Mouse (Mus musculus) frontal cortex, postnatal 14 days (tissue): ENCODE results near the gene Iqcc.
A peak's percentile ranks its signal among the peaks of the same experiment; 100 is the strongest.

Experiments used
- DNase-seq, 2 experiments: peaks; one replicate each; pipeline ENCODE4 v3.0.0; 2022; ENCODE audit warnings: low spot score in 2 of 2

Iqcc gene

GRCm38 (mm10) chr4:129622120-129622802, 3.4 kb upstream of the Iqcc start:
- DNase-seq = no peak

GRCm38 (mm10) chr4:129621283-129621841, 2.5 kb upstream of the Iqcc start:
- no peak for DNase-seq

DNA sequence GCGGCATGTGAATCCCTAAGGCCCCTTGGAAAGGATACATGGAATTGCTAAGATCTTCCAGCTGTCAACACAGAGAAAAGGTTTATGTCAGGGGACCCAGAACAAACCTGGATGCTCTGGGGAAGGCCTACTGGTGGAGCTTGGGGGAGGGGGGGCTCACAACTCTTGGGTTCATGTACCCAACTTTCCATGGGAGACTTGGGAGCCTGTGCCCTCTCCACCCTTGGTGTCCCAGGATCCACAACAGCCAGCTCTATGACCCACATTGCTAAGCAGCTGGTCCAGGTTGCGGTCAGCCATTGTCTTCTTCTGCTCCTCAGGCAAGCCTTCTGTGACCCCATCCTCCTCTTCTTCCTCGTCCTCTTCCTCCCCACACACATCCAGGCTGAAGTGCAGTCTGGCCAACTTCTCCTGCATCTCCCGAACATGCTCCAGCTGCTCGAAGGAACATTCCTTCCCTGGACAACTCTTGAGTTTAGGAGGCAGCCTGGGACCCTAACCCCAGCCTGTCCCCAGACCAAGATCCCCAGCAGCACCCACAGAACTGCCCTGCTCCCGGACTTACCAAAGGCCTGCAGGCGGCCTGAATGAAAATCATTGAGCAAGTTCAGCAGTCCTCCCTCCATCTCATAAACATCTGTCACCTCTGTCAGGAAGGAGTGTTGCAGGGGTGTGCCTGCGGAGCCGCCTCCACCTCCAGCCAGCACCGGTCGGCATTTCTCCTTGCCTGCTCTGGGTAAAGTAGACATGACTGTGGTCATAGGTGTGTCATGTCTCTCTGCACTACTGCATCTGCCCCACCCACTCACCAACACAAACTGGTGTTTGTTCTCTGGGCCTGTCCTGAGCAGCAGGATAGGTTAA, 1.8 kb upstream of the Iqcc start:
- no peak for DNase-seq

GRCm38 (mm10) chr4:129618031-129618430, 868 bp downstream of the Iqcc start:
- DNase-seq = no peak

GRCm38 (mm10) chr4:129617121-129617641, 1.7 kb downstream of the Iqcc start:
- no peak for DNase-seq

DNA sequence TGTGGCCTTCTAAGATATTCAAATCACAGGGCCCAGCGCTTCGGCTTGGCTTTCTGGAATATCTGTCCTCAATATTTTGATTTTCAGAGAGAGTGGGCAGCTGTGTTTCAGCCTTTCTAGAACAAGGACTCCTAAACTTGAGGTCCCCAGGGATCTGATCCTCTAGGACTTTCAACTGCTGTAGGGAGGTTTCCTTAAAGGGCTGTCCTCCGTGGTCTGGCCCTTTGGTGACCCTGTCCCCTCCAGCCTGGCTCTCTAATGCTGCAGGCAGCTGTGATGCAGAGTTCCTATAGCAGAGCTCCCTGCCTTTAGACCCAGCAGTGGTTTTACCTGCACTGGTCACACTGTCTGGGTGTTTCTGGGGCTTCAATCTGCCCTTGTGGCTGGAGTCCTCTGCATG, 2.3 kb downstream of the Iqcc start:
- DNase-seq = no peak

GRCm38 (mm10) chr4:129615801-129616290, 3.1 kb downstream of the Iqcc start:
- DNase-seq = no peak

DNA sequence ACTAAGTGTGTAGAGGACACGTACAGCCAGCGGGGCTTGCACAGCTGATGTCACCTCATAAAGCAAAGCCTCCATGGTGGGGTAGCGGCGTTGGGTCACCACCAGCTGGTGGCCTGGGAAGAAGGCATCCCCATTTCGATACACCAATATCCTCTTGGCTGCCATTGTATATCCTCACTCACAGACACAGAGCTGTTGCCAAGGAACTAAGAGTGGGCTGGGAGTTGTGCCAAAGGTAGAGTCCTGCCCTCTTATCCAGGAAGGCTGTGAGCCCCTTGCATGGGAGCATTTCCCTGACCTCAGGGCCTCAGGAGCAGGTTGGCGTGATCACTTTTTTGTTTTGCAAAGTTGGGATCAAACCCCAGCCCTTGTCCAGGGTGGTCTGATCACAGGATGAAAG, 4.8 kb downstream of the Iqcc start, which contains the start of gene Dcdc2b:
Gene Dcdc2b, minus strand, starts transcription at position 165 of the 400 bp plus-strand sequence.
- DNase-seq = no peak

DNA sequence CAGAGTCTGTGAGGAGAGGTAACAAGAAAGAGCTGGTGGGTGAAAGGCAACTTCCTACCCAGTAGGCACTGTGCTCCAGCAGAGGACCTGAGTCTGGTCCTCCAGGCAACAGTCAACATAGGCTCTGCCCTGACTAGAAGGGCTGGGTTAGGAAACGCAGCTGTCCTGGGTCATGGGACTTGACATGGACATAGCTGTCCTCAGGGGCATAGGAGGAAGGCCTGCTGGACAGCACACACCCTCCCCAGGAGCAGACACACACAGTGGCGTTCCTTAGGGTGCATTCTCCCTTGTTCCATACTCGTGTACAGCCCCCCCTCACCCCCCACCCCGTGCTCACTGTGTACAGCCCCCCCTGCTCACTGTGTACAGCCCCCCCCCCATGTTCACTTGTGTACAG, 8.4 kb downstream of the Iqcc start:
- DNase-seq = no peak

DNA sequence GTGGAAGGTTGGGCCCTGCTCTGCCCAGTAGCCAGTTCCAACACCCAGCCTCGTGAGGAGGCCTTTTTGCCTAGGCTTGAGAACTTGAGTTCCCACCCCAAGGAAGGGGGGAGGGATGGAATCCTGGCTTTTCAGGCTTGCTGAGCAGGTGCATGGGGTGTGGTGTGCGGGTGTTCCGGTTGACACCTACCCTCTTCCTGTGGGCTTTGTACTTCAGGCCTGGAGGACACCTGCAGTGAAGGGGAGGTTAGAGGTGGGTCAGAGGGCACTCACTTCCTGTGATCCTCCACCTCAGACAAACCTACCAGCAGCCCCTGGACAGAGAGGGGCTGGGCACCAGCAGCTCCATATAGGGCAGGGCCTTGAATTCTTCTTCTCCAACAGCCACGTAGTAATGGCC, 8.9 kb downstream of the Iqcc start:
- no peak for DNase-seq

DNA sequence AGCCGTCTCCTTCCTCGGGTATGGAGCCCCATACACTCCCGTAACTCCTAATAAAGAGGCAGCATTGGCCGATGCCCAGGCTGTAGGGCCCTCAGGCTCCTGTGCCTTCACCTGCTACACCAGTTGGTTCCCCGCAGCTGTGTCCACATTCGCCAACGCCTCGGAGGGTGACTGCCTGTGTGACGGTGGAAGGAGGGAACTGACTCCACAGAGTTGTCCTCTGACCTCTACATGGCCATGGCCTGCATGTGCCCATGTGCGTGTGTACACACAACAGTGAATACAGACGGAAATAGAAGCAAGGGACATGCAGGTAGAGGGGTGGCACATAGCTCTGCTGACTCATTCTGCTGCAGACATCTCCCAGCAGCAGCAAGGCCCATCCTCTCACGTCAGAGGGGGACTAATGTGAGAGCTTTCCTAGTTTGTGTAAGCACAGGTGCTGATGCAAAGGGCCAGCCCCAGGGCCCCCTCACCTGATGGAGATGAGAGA, 9.7 kb downstream of the Iqcc start:
- no peak for DNase-seq

DNA sequence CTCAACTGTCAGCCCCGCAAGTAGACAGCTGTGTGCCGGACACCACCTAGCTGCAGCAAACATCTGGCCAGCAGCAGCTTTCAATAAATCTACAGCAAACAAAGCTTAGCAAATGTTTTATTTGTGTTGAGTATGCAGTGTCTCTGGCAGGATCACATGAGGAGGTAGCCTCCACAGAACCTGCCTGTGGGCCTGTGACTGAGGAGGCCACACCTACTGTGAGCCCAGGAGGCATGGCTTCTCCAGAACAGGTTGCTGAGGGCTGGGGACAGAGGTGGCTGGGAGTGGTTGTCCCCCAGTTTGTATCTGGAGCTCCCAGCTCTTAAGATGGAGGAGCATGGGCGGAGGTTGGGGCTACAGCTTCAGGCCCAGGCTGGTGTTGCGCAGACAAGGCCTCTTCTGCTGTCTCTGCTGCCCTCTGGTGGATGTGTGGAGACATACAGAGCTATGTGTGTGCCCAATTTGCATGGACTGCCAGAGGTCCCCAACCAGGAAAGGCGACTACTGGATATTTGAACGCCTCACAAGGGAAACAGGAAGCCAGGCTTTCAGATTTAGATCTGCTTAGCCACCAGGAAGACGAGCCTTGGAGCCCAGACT, 10.4 kb downstream of the Iqcc start:
- DNase-seq = peak in 1 of 2 experiments; percentile 70

DNA sequence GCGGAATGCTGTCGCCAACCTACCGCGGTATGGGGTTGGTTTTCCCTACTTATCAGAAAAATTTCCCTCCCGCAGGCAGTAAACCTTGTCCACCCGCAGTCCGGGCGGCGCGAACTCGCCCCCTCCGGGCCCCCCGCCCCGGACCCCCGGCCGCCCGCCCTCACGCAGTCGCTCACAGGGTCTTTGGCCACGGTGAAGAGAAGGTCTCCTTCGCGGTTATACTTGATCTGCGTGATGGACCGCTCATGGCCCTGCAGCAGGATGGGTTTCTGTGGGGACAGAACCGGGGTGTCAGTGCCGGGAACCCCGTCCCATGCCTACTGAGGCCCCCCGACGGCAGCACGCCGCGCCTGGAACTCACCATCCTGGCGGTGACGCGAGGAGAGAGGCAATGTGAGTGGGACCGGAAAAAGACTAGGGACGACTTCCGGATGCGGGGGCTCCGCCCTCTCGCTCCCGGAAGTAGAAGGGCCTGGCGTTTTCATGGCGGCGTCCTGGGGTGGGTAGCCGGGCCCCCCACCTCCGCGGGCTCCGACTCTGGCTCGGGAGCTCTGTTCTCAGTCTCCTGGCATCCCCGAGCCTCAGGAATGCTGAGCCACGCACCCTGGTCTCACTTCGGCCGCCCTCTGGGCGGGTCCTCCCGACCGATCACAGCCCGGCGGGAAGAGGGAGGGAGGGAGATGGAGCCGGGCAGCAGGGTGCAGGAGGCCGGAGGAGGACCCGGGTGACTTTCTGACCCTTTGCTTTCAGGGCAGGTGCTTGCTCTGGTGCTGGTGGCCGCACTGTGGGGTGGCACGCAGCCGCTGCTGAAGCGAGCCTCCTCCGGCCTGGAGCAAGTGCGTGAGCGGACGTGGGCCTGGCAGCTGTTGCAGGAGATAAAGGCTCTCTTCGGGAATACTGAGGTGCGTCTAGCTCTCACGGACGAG, 18.4 kb downstream of the Iqcc start, which contains the start of the genes Eif3i and Tmem234:
Gene Eif3i, minus strand, starts transcription at position 416 of the 926 bp plus-strand sequence.
Gene Tmem234, plus strand, starts transcription at position 436 of the 926 bp plus-strand sequence.
- DNase-seq = peak; percentile 74 to 76

GRCm38 (mm10) chr4:129588865-129589264, 30.0 kb downstream of the Iqcc start:
- no peak for DNase-seq

DNA sequence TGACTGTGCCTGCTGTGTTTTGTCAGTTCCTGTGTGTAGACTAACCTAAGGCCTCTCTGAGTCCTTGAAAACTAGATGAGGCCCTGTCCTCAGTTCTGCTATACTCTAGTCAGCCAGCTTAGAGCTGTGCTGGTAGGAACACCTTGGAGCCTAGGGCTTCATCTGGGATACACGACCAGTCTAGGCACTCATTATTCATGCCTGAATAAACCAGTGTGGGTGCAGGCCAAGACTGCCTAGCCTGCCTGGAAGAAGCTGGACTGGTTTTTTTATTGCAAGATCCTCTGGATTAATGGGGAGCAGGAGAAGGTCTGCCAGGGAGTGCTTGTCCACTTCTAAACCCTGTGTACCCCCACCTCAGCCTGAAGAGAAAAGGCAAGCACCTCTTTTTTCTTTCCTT, 32.0 kb downstream of the Iqcc start:
- no peak for DNase-seq

- DNase-seq = no peak
Measured at GRCm38 (mm10) chr4:129585773-129586172, 33.1 kb downstream of the Iqcc start.

DNA sequence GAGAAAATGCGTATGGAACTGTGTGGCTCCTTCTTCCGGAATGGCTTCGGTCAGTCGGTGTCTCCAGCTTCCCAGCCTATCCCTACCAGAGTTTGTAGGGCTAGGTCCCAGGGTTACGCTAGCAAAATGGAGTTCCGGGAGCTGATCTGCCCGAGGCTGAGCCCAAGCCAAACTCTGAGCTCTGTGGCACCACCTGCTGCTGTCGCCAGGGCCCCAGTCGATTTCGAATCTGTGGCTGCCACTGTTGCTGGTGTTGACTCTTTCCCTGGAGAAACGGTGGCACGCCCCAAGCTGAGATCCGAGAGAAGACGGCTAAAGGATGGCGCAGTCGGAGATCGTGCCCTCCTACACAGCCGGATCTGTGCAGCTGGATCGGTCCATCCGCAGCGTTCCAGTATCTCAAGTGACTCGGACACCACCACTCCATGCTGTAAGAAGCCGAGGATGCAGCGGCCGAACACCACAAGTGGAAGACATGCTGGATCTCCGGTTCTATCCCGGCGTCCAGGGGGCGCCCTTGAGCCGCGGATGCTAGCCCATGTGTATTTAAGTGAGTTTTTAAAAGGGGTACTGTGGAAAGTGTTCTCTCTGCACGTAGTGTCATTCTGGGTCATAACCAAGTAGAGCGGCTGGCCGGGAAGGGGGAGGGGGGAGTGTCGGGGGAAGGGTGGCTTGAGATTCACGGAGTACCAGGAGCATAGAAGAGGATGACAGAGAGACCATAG, 33.9 kb downstream of the Iqcc start:
- DNase-seq = peak; percentile 68 to 82

GRCm38 (mm10) chr4:129584370-129584769, 34.5 kb downstream of the Iqcc start:
- DNase-seq = no peak

DNA sequence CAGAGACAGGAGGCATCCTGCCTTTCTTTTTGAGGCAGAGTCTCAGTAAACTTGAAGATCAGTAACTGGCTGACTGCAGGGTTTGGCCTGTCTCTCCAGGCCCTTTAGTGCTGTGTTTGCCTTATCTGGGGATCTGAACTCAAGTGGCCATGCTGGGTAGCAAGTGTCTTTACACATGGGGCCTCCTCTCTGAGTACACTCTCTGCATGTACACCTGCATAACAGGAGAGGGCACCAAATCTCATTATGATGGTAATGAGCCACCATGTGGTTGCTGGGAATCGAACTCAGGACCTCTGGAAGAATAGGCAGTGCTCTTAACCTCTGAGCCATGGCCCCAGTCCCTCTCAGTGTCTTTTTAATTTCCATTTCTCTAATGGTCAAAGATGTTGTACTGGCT, 36.6 kb downstream of the Iqcc start:
- no peak for DNase-seq

DNA sequence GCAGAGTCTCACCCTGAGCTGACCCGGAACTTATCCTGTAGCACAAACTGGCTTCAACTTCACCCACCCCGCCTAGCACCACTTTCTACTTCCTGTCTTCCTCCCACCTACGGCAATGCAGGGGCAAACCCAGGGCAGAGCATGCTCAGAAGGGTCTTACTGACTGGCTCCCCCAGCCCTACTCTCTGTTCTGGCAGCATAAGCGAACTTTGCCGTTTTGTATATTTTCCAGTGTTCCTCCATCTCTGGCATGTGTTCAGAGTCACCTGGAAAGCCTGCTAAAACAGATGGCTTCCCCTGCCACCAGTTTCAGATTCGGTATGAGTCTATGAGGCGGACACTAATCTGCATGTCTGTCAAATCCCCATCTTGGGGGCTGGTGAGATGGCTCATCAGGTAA, 38.6 kb downstream of the Iqcc start:
- no peak for DNase-seq
